Mouse (Mus musculus) adipocyte (in vitro differentiated cells): ENCODE measurements around the gene Ugt1a7c.
A peak's percentile ranks its signal among the peaks of the same experiment; 100 is the strongest.
"Not testable (repeated sequence)": the region's sequence is repeated elsewhere in the genome, so short reads cannot be mapped to it uniquely, and the experiment has no call there.

Experiments used
- DNase-seq: peaks from one replicate; pipeline ENCODE4 v3.0.0-alpha.2; 2016; ENCODE audit warnings: low spot score

Gene Ugt1a7c

GRCm38 (mm10) chr1:88224029-88224776 lies 129.3 kb downstream of the Ugt1a7c start:
- DNase-seq: peak; percentile 84

GRCm38 (mm10) chr1:88225301-88225700 lies 130.4 kb downstream of the Ugt1a7c start:
- DNase-seq: not testable (repeated sequence)

- DNase-seq: no peak
These were observed 130.9 kb downstream of the Ugt1a7c start for GRCm38 (mm10) chr1:88225741-88226140.

GRCm38 (mm10) chr1:88226670-88227379 lies 132.0 kb downstream of the Ugt1a7c start, which contains the start of gene Mroh2a:
Mroh2a (plus strand) TSS chr1:88226986.
- DNase-seq: no peak

GRCm38 (mm10) chr1:88227482-88227881 lies 132.6 kb downstream of the Ugt1a7c start:
- no peak for DNase-seq

- DNase-seq: no peak
These were observed 133.3 kb downstream of the Ugt1a7c start for GRCm38 (mm10) chr1:88228121-88228520.

GRCm38 (mm10) chr1:88229566-88229965 lies 134.7 kb downstream of the Ugt1a7c start:
- DNase-seq: no peak

- DNase-seq: no peak
These were observed 135.1 kb downstream of the Ugt1a7c start for GRCm38 (mm10) chr1:88229986-88230385.

GRCm38 (mm10) chr1:88230421-88230820 lies 135.6 kb downstream of the Ugt1a7c start:
- no peak for DNase-seq

- no peak for DNase-seq
These were observed 136.3 kb downstream of the Ugt1a7c start for GRCm38 (mm10) chr1:88230981-88231802.

GRCm38 (mm10) chr1:88231803-88232499 lies 137.1 kb downstream of the Ugt1a7c start:
- no peak for DNase-seq

- no peak for DNase-seq
These were observed 138.0 kb downstream of the Ugt1a7c start for GRCm38 (mm10) chr1:88232664-88233380.

GRCm38 (mm10) chr1:88233421-88234247 lies 138.8 kb downstream of the Ugt1a7c start:
- DNase-seq: no peak

GRCm38 (mm10) chr1:88234248-88234610 lies 139.4 kb downstream of the Ugt1a7c start:
- no peak for DNase-seq

GRCm38 (mm10) chr1:88234646-88235045 lies 139.8 kb downstream of the Ugt1a7c start:
- DNase-seq: no peak

- DNase-seq: no peak
These were observed 140.4 kb downstream of the Ugt1a7c start for GRCm38 (mm10) chr1:88235046-88235893.

- DNase-seq: no peak
These were observed 141.1 kb downstream of the Ugt1a7c start for GRCm38 (mm10) chr1:88235894-88236415.

- DNase-seq: no peak
These were observed 142.4 kb downstream of the Ugt1a7c start for GRCm38 (mm10) chr1:88237311-88237710.

GRCm38 (mm10) chr1:88238771-88239170 lies 143.9 kb downstream of the Ugt1a7c start:
- DNase-seq: no peak
